In the genomic region with DNA sequence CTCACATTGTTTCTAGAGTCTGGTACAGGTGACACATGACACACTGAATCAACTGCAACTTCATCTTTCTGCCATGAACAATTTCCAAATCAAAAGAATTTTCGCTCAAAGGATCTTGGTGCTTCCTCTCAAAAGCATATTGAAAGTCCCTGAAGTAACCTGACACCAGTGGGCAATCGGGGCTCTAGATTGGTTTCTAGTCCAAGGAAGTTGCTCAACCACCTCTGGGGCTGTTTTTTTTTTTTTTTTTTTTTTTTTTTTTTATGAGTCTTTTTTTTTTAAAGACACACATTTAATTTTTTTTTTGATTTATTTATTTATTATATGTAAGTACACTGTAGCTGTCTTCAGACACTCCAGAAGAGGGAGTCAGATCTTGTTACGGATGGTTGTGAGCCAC, we compare ENCODE assay signal across 31 mouse cellular contexts. TPM values are rescaled to one million over a fixed set of nuclear protein-coding genes. Genes with fewer than 3 reads are reported as not detected.
DNase-seq lines count a peak whose midpoint lies in the region; ATAC-seq and TF ChIP-seq lines count a peak whose summit lies in the region.
"Had no signal": no experiment of that assay in that cellular context is flagged by ENCODE, and none has a peak within 500 bp of the region (broad histone marks: within the 10 kb centered on the region; RNA-seq: fewer than 3 reads in every experiment).

No protein-coding gene starts in this region.

- dilution Hi-C loops in CH12.LX (cut with MboI; ENCODE audit: extremely low pct_ligation_motif_present, extremely low pct_unique_long_range_greater_than_20kb, low sequenced_read_pairs): no loop called here

- H3K4me1 ChIP-seq in lung, embryonic 14.5 days (ENCODE audit: insufficient read depth): no peaks in the 10 kb centered on the region
- peaks cover 0 to 8% of the 10 kb centered on the region in 2 experiments; a peak in 2 of 4 replicates for H3K4me1 ChIP-seq in CH12.LX (ENCODE audit: control insufficient read depth in 1 of 2, insufficient read depth in 2 of 2)
- no peaks in the 10 kb centered on the region for H3K4me1 ChIP-seq in embryonic facial prominence, embryonic 14.5 days (ENCODE audit: control insufficient read depth, insufficient read depth, low read length)
- H3K4me1 ChIP-seq: embryonic facial prominence, embryonic 12.5 days; forebrain, embryonic 12.5 days; heart, embryonic 10.5 days; heart, embryonic 15.5 days; hindbrain, embryonic 13.5 days; limb, embryonic 12.5 days; liver, embryonic 15.5 days; lung, embryonic 15.5 days; megakaryocyte, embryonic 14.5 days; midbrain, embryonic 12.5 days; neural tube, embryonic 15.5 days had no signal

- no peak for ATAC-seq in lung, embryonic 14.5 days (ENCODE audit: insufficient read depth)
- ATAC-seq in embryonic facial prominence, embryonic 14.5 days (ENCODE audit: low read depth): no peak
- peak; percentile 95 for ATAC-seq in megakaryocyte progenitor cell, adult 5-6 weeks (replicated peaks; ENCODE audit: poor library complexity)
- ATAC-seq: activated CD4-positive, CD25-positive, alpha-beta regulatory T cell, adult 4 months; forebrain, postnatal 0 days; intestine, embryonic 16.5 days had no signal

- H3K9ac ChIP-seq in lung, embryonic 14.5 days: no peak overlapping the region
- no peak overlapping the region for H3K9ac ChIP-seq in CH12.LX (ENCODE audit: insufficient read depth, low read depth)
- H3K9ac ChIP-seq in embryonic facial prominence, embryonic 14.5 days (ENCODE audit: low read depth, low read length): no peak overlapping the region
- H3K9ac ChIP-seq: embryonic facial prominence, embryonic 12.5 days; forebrain, embryonic 12.5 days; forebrain, postnatal 0 days; heart, embryonic 15.5 days; hindbrain, embryonic 13.5 days; limb, embryonic 12.5 days; liver, embryonic 15.5 days; lung, embryonic 15.5 days; midbrain, embryonic 12.5 days; neural tube, embryonic 15.5 days had no signal

- H3K4me2 ChIP-seq in lung, embryonic 14.5 days: no peak overlapping the region
- H3K4me2 ChIP-seq in CH12.LX (ENCODE audit: insufficient read depth, low read depth, poor library complexity, severe bottlenecking): no peak overlapping the region
- H3K4me2 ChIP-seq in embryonic facial prominence, embryonic 14.5 days (ENCODE audit: low read depth, low read length): no peak overlapping the region
- H3K4me2 ChIP-seq: embryonic facial prominence, embryonic 12.5 days; forebrain, embryonic 12.5 days; heart, embryonic 15.5 days; hindbrain, embryonic 13.5 days; limb, embryonic 12.5 days; liver, embryonic 15.5 days; lung, embryonic 15.5 days; midbrain, embryonic 12.5 days; neural tube, embryonic 15.5 days had no signal

- H3K36me3 ChIP-seq in lung, embryonic 14.5 days (ENCODE audit: insufficient read depth): no peaks in the 10 kb centered on the region
- no peaks in the 10 kb centered on the region for H3K36me3 ChIP-seq in CH12.LX (replicated peaks in 1 of 2; ENCODE audit: control insufficient read depth in 1 of 2, insufficient read depth in 1 of 2, low read length in 1 of 2)
- no peaks in the 10 kb centered on the region for H3K36me3 ChIP-seq in embryonic facial prominence, embryonic 14.5 days (ENCODE audit: control insufficient read depth, insufficient read depth, low read length)
- H3K36me3 ChIP-seq: embryonic facial prominence, embryonic 12.5 days; forebrain, embryonic 12.5 days; heart, embryonic 10.5 days; heart, embryonic 15.5 days; hindbrain, embryonic 13.5 days; limb, embryonic 12.5 days; liver, embryonic 15.5 days; lung, embryonic 15.5 days; midbrain, embryonic 12.5 days; neural tube, embryonic 15.5 days had no signal

- 28% methylated on average over 2 of the region's 3 CpGs for WGBS in lung, embryonic 14.5 days
- WGBS in embryonic facial prominence, embryonic 14.5 days: 21% methylated on average over 2 of the region's 3 CpGs

- H3K9me3 ChIP-seq in lung, embryonic 14.5 days (ENCODE audit: low read depth, low read length): no peaks in the 10 kb centered on the region
- H3K9me3 ChIP-seq in CH12.LX (replicated peaks; ENCODE audit: low read length): no peaks in the 10 kb centered on the region
- 0 out of 2 replicates have a peak, but pooled peaks cover 2% of the 10 kb centered on the region for H3K9me3 ChIP-seq in embryonic facial prominence, embryonic 14.5 days (ENCODE audit: control insufficient read depth, low read length)
- H3K9me3 ChIP-seq: embryonic facial prominence, embryonic 12.5 days; forebrain, embryonic 12.5 days; heart, embryonic 10.5 days; heart, embryonic 15.5 days; hindbrain, embryonic 13.5 days; limb, embryonic 12.5 days; liver, embryonic 15.5 days; lung, embryonic 15.5 days; megakaryocyte, embryonic 14.5 days; midbrain, embryonic 12.5 days; neural tube, embryonic 15.5 days had no signal

- no peak for TF ChIP-seq EP300 in CH12.LX (IDR thresholded peaks at IDR 0.05; ENCODE audit: low read length)

- no peak for TF ChIP-seq CTCF in lung, embryonic 14.5 days (IDR thresholded peaks at IDR 0.05; ENCODE audit: low read depth)
- TF ChIP-seq CTCF in CH12.LX (conservative IDR thresholded peaks at IDR 0.05 in 1 of 2, IDR thresholded peaks at IDR 0.05 in 1 of 2; ENCODE audit: low read depth in 2 of 2, low read length in 2 of 2): no peak

- TF ChIP-seq POLR2A in CH12.LX (IDR thresholded peaks at IDR 0.05; ENCODE audit: low read depth, low read length): no peak

- no peaks in the 10 kb centered on the region for H3K27me3 ChIP-seq in lung, embryonic 14.5 days (ENCODE audit: insufficient read depth, low read length)
- no peaks in the 10 kb centered on the region for H3K27me3 ChIP-seq in CH12.LX (replicated peaks)
- no peaks in the 10 kb centered on the region for H3K27me3 ChIP-seq in embryonic facial prominence, embryonic 14.5 days (replicated peaks; ENCODE audit: control insufficient read depth, insufficient read depth, low read length)
- H3K27me3 ChIP-seq: embryonic facial prominence, embryonic 12.5 days; forebrain, embryonic 12.5 days; heart, embryonic 15.5 days; hindbrain, embryonic 13.5 days; limb, embryonic 12.5 days; liver, embryonic 15.5 days; lung, embryonic 15.5 days; midbrain, embryonic 12.5 days; neural tube, embryonic 15.5 days had no signal

- peak; percentile 48 for DNase-seq in lung, embryonic 14.5 days
- DNase-seq in lung, postnatal 25 days (ENCODE audit: low spot score): no peak
- no peak for DNase-seq in CH12.LX (ENCODE audit: extremely low read depth)
- DNase-seq in embryonic facial prominence, embryonic 14.5 days (ENCODE audit: low spot score): peak; percentile 57
- DNase-seq in heart, adult 9 months (ENCODE audit: low spot score in 2 of 2): no peak
- DNase-seq in adrenal gland, adult (ENCODE audit: inconsistent age in 2 of 2, low spot score in 1 of 2): no peak
- no peak for DNase-seq in layer of hippocampus, adult 8-10 months (ENCODE audit: low spot score in 2 of 2)
- DNase-seq: adrenal gland, adult 8-10 months; cerebellum, adult 2 months; cerebellum, postnatal 14 days; forebrain, postnatal 0 days; gastrocnemius, postnatal 10 days; kidney, adult 8-10 months; retina, postnatal 1 day; right cerebral cortex, postnatal 14 days had no signal

- in situ Hi-C loops in CH12.LX (cut with MboI; ENCODE audit: low pct_ligation_motif_present, low pct_unique_long_range_greater_than_20kb, low sequenced_read_pairs): no loop called here

- no peak overlapping the region for H3K4me3 ChIP-seq in lung, embryonic 14.5 days (ENCODE audit: low read depth, low read length)
- no peak overlapping the region for H3K4me3 ChIP-seq in CH12.LX (replicated peaks in 1 of 3; ENCODE audit: low read depth in 2 of 3, low read length in 2 of 3, poor library complexity in 1 of 3)
- no peak overlapping the region for H3K4me3 ChIP-seq in embryonic facial prominence, embryonic 14.5 days (ENCODE audit: low read depth, low read length)
- H3K4me3 ChIP-seq: embryonic facial prominence, embryonic 12.5 days; forebrain, embryonic 12.5 days; heart, embryonic 10.5 days; heart, embryonic 15.5 days; hindbrain, embryonic 13.5 days; left cerebral cortex, adult 2 months; limb, embryonic 12.5 days; liver, embryonic 15.5 days; lung, embryonic 15.5 days; megakaryocyte, embryonic 14.5 days; midbrain, embryonic 12.5 days; neural tube, embryonic 15.5 days had no signal

- no peak for TF ChIP-seq RAD21 in CH12.LX (IDR thresholded peaks at IDR 0.05; ENCODE audit: low read depth, low read length)

- H3K79me2 ChIP-seq in CH12.LX (replicated peaks; ENCODE audit: control insufficient read depth, extremely low read depth, insufficient read depth, poor library complexity, severe bottlenecking): no peaks in the 10 kb centered on the region

- no peak overlapping the region for H3K27ac ChIP-seq in lung, embryonic 14.5 days (ENCODE audit: low read depth)
- no peak overlapping the region for H3K27ac ChIP-seq in CH12.LX (ENCODE audit: insufficient read depth, low read depth)
- no peak overlapping the region for H3K27ac ChIP-seq in embryonic facial prominence, embryonic 14.5 days (replicated peaks; ENCODE audit: low read depth, low read length)
- H3K27ac ChIP-seq: embryonic facial prominence, embryonic 12.5 days; forebrain, embryonic 12.5 days; heart, embryonic 10.5 days; heart, embryonic 15.5 days; hindbrain, embryonic 13.5 days; kidney, postnatal 0 days; left cerebral cortex, adult 2 months; limb, embryonic 12.5 days; liver, embryonic 15.5 days; lung, embryonic 15.5 days; midbrain, embryonic 12.5 days; neural tube, embryonic 15.5 days had no signal

TF ChIP-seq in CH12.LX, 34 proteins besides CTCF, POLR2A, EP300 and RAD21:
- no peak for TF ChIP-seq ZMIZ1 (IDR thresholded peaks at IDR 0.05; ENCODE audit: low read depth, low read length)
- peak; percentile 70 for TF ChIP-seq ZNF384 (IDR thresholded peaks at IDR 0.05; ENCODE audit: low read depth, low read length)
- TF ChIP-seq SMC3 (IDR thresholded peaks at IDR 0.05; ENCODE audit: low read depth, low read length): no peak
- no peak for TF ChIP-seq IRF4 (IDR thresholded peaks at IDR 0.05; ENCODE audit: low read depth, low read length)

RNA-seq across cellular contexts. Expression of a gene that starts 34.2 kb away (rescaled TPM):
- polyA plus RNA-seq in lung, embryonic 14.5 days (2014; fragmentation: Nextera tagmentation; extraction: Ambion mirVana): 150 and 151 TPM in 2 replicates
- total RNA-seq in CH12.LX (2012; rRNA removed) (57.5 and 66.6 TPM in 2 replicates), CH12.LX (2014; rRNA removed) (140 and 146 TPM in 2 replicates)
- polyA plus RNA-seq in CH12.LX (2012; ENCODE audit: insufficient read length, low read depth): 64.7 and 82.3 TPM in 2 replicates
- polyA plus RNA-seq in embryonic facial prominence, embryonic 14.5 days (2014; fragmentation: Nextera tagmentation; extraction: Ambion mirVana): 62.4 and 72.0 TPM in 2 replicates
- 43.3 and 43.6 TPM in 2 replicates for total RNA-seq in megakaryocyte progenitor cell, adult 5-6 weeks (2015)
- 97.8 and 122 TPM in 2 replicates for total RNA-seq in megakaryocyte progenitor cell, adult 5-6 weeks (2017)
- 1 to 10 TPM; 2.9 to 5.3 (median 4.0) TPM for total RNA-seq in layer of hippocampus, adult 8-10 months (2022)

Comparison
In these comparisons a context has a peak if more than half of its experiments do, and no peak if none do; other contexts are left out.
1. DNase-seq: peak in lung, embryonic 14.5 days (single experiment) and embryonic facial prominence, embryonic 14.5 days (single experiment); none in lung, postnatal 25 days (single experiment), CH12.LX (single experiment), heart, adult 9 months (0 of 2), adrenal gland, adult (0 of 2) and layer of hippocampus, adult 8-10 months (0 of 2).
2. RNA of a gene that starts 34.2 kb away (total RNA-seq): 57.5 to 146 TPM in CH12.LX and 43.3 to 122 TPM in megakaryocyte progenitor cell, adult 5-6 weeks; 2.9 to 5.3 TPM in layer of hippocampus, adult 8-10 months; every median in the first group is over 4 times any median in the second.